Mouse (Mus musculus): Measurements from ENCODE around the gene Ets1. TPM values are rescaled to one million over a fixed set of nuclear protein-coding genes. Genes with fewer than 3 reads are reported as not detected.
A peak's percentile ranks its signal among the peaks of the same experiment; 100 is the strongest.

The Ets1 gene
- polyA plus RNA-seq, 1 experiment from 2014 or later = 21.7 TPM

- Histone ChIP-seq H3K4me3 (ENCODE audit: low read depth, low read length) (no peak overlapping the region), H3K4me1 (ENCODE audit: control insufficient read depth, insufficient read depth, low read length) (peaks cover 3% of the 10 kb centered on the region; the same call in 1 of the 2 replicates), H3K27me3 (ENCODE audit: control insufficient read depth, insufficient read depth, low read length) (peaks cover 8% of the 10 kb centered on the region), H3K9me3 (ENCODE audit: control insufficient read depth, low read length) (no peaks in the 10 kb centered on the region), H3K27ac (ENCODE audit: low read depth, low read length) (no peak overlapping the region), H3K4me2 (no peak overlapping the region), H3K9ac (ENCODE audit: low read length) (no peak overlapping the region), H3K36me3 (ENCODE audit: control insufficient read depth, insufficient read depth, low read length) (no peaks in the 10 kb centered on the region)
- DNase-seq (ENCODE audit: low spot score, missing footprints) (peak; percentile 64), ATAC-seq (ENCODE audit: low FRiP score) (no peak)
- 72% methylated on average over 6 of the region's 6 CpGs for WGBS
Measured at GRCm38 (mm10) chr9:32612861-32613421, 23.1 kb upstream of the Ets1 start.

GRCm38 (mm10) chr9:32614191-32614590, 21.8 kb upstream of the Ets1 start:
- Histone ChIP-seq H3K27ac (ENCODE audit: low read depth, low read length) (no peak overlapping the region), H3K4me2 (no peak overlapping the region), H3K9me3 (ENCODE audit: control insufficient read depth, low read length) (no peaks in the 10 kb centered on the region), H3K27me3 (ENCODE audit: control insufficient read depth, insufficient read depth, low read length) (peaks cover 8% of the 10 kb centered on the region), H3K36me3 (ENCODE audit: control insufficient read depth, insufficient read depth, low read length) (no peaks in the 10 kb centered on the region), H3K4me1 (ENCODE audit: control insufficient read depth, insufficient read depth, low read length) (peaks cover 3% of the 10 kb centered on the region; the same call in 1 of the 2 replicates), H3K4me3 (ENCODE audit: low read depth, low read length) (no peak overlapping the region), H3K9ac (ENCODE audit: low read length) (no peak overlapping the region)
- DNase-seq (ENCODE audit: low spot score, missing footprints) (peak; percentile 62), ATAC-seq (ENCODE audit: low FRiP score) (no peak)
- 93% methylated on average over 9 of the region's 9 CpGs for WGBS

GRCm38 (mm10) chr9:32615461-32615860, 20.6 kb upstream of the Ets1 start:
- ATAC-seq (ENCODE audit: low FRiP score) (no peak), DNase-seq (ENCODE audit: low spot score, missing footprints) (no peak)
- H3K4me2 ChIP-seq = no peak overlapping the region
- H3K27ac ChIP-seq (ENCODE audit: low read depth, low read length) = no peak overlapping the region
- WGBS = 92% methylated on average over 6 of the region's 6 CpGs
- no peak overlapping the region for H3K9ac ChIP-seq (ENCODE audit: low read length)
- H3K27me3 ChIP-seq (ENCODE audit: control insufficient read depth, insufficient read depth, low read length) = peaks cover 8% of the 10 kb centered on the region
- H3K9me3 ChIP-seq (ENCODE audit: control insufficient read depth, low read length) = no peaks in the 10 kb centered on the region
- no peak overlapping the region for H3K4me3 ChIP-seq (ENCODE audit: low read depth, low read length)
- H3K4me1 ChIP-seq (ENCODE audit: control insufficient read depth, insufficient read depth, low read length) = peaks cover 3% of the 10 kb centered on the region; the same call in 1 of the 2 replicates
- H3K36me3 ChIP-seq (ENCODE audit: control insufficient read depth, insufficient read depth, low read length) = no peaks in the 10 kb centered on the region

GRCm38 (mm10) chr9:32615986-32616385, 20.0 kb upstream of the Ets1 start:
- DNase-seq (ENCODE audit: low spot score, missing footprints) (peak; percentile 87), ATAC-seq (ENCODE audit: low FRiP score) (peak; percentile 83; the same call in 1 of the 2 replicates)
- Histone ChIP-seq H3K36me3 (ENCODE audit: control insufficient read depth, insufficient read depth, low read length) (no peaks in the 10 kb centered on the region), H3K9ac (ENCODE audit: low read length) (no peak overlapping the region), H3K27ac (ENCODE audit: low read depth, low read length) (no peak overlapping the region), H3K4me1 (ENCODE audit: control insufficient read depth, insufficient read depth, low read length) (peaks cover 3% of the 10 kb centered on the region; the same call in 1 of the 2 replicates), H3K27me3 (ENCODE audit: control insufficient read depth, insufficient read depth, low read length) (peaks cover 8% of the 10 kb centered on the region), H3K4me2 (no peak overlapping the region), H3K9me3 (ENCODE audit: control insufficient read depth, low read length) (no peaks in the 10 kb centered on the region), H3K4me3 (ENCODE audit: low read depth, low read length) (no peak overlapping the region)
- 19% methylated on average over 7 of the region's 7 CpGs for WGBS

GRCm38 (mm10) chr9:32616516-32617429, 19.2 kb upstream of the Ets1 start:
- no peaks in the 10 kb centered on the region for H3K36me3 ChIP-seq (ENCODE audit: control insufficient read depth, insufficient read depth, low read length)
- no peak overlapping the region for H3K27ac ChIP-seq (ENCODE audit: low read depth, low read length)
- H3K4me1 ChIP-seq (ENCODE audit: control insufficient read depth, insufficient read depth, low read length) = peaks cover 3% of the 10 kb centered on the region; the same call in 1 of the 2 replicates
- H3K27me3 ChIP-seq (ENCODE audit: control insufficient read depth, insufficient read depth, low read length) = peaks cover 8% of the 10 kb centered on the region
- DNase-seq (ENCODE audit: low spot score, missing footprints) = peak; percentile 79
- ATAC-seq (ENCODE audit: low FRiP score) = no peak
- H3K9me3 ChIP-seq (ENCODE audit: control insufficient read depth, low read length) = no peaks in the 10 kb centered on the region
- H3K9ac ChIP-seq (ENCODE audit: low read length) = no peak overlapping the region
- 92% methylated on average over 5 of the region's 5 CpGs for WGBS
- no peak overlapping the region for H3K4me2 ChIP-seq
- H3K4me3 ChIP-seq (ENCODE audit: low read depth, low read length) = no peak overlapping the region

- H3K9ac ChIP-seq (ENCODE audit: low read length) = no peak overlapping the region
- peak; percentile 56 for DNase-seq (ENCODE audit: low spot score, missing footprints)
- WGBS = 71% methylated on average over 5 of the region's 5 CpGs
- no peaks in the 10 kb centered on the region for H3K36me3 ChIP-seq (ENCODE audit: control insufficient read depth, insufficient read depth, low read length)
- no peak overlapping the region for H3K4me2 ChIP-seq
- peaks cover 8% of the 10 kb centered on the region for H3K27me3 ChIP-seq (ENCODE audit: control insufficient read depth, insufficient read depth, low read length)
- no peak overlapping the region for H3K4me3 ChIP-seq (ENCODE audit: low read depth, low read length)
- H3K9me3 ChIP-seq (ENCODE audit: control insufficient read depth, low read length) = no peaks in the 10 kb centered on the region
- peaks cover 3% of the 10 kb centered on the region; the same call in 1 of the 2 replicates for H3K4me1 ChIP-seq (ENCODE audit: control insufficient read depth, insufficient read depth, low read length)
- no peak overlapping the region for H3K27ac ChIP-seq (ENCODE audit: low read depth, low read length)
- ATAC-seq (ENCODE audit: low FRiP score) = no peak
Measured at GRCm38 (mm10) chr9:32617430-32617768, 18.6 kb upstream of the Ets1 start.

- no peak overlapping the region for H3K4me3 ChIP-seq (ENCODE audit: low read depth, low read length)
- ATAC-seq (ENCODE audit: low FRiP score) (no peak), DNase-seq (ENCODE audit: low spot score, missing footprints) (peak; percentile 77)
- H3K27me3 ChIP-seq (ENCODE audit: control insufficient read depth, insufficient read depth, low read length) = peaks cover 8% of the 10 kb centered on the region
- no peaks in the 10 kb centered on the region for H3K36me3 ChIP-seq (ENCODE audit: control insufficient read depth, insufficient read depth, low read length)
- H3K4me1 ChIP-seq (ENCODE audit: control insufficient read depth, insufficient read depth, low read length) = peaks cover 3% of the 10 kb centered on the region; the same call in 1 of the 2 replicates
- no peaks in the 10 kb centered on the region for H3K9me3 ChIP-seq (ENCODE audit: control insufficient read depth, low read length)
- H3K27ac ChIP-seq (ENCODE audit: low read depth, low read length) = no peak overlapping the region
- H3K9ac ChIP-seq (ENCODE audit: low read length) = no peak overlapping the region
- WGBS = 89% methylated on average over 9 of the region's 9 CpGs
- no peak overlapping the region for H3K4me2 ChIP-seq
Measured at GRCm38 (mm10) chr9:32618544-32619120, 17.4 kb upstream of the Ets1 start.

- no peak overlapping the region for H3K9ac ChIP-seq (ENCODE audit: low read length)
- peaks cover 3% of the 10 kb centered on the region; the same call in 1 of the 2 replicates for H3K4me1 ChIP-seq (ENCODE audit: control insufficient read depth, insufficient read depth, low read length)
- no peaks in the 10 kb centered on the region for H3K36me3 ChIP-seq (ENCODE audit: control insufficient read depth, insufficient read depth, low read length)
- peaks cover 2% of the 10 kb centered on the region; the same call in 1 of the 2 replicates for H3K27me3 ChIP-seq (ENCODE audit: control insufficient read depth, insufficient read depth, low read length)
- ATAC-seq (ENCODE audit: low FRiP score) (no peak), DNase-seq (ENCODE audit: low spot score, missing footprints) (no peak)
- H3K27ac ChIP-seq (ENCODE audit: low read depth, low read length) = no peak overlapping the region
- WGBS = 92% methylated on average over 6 of the region's 6 CpGs
- no peaks in the 10 kb centered on the region for H3K9me3 ChIP-seq (ENCODE audit: control insufficient read depth, low read length)
- no peak overlapping the region for H3K4me2 ChIP-seq
- H3K4me3 ChIP-seq (ENCODE audit: low read depth, low read length) = no peak overlapping the region
Measured at GRCm38 (mm10) chr9:32619661-32620060, 16.4 kb upstream of the Ets1 start.

- Histone ChIP-seq H3K36me3 (ENCODE audit: control insufficient read depth, insufficient read depth, low read length) (no peaks in the 10 kb centered on the region), H3K9ac (ENCODE audit: low read length) (no peak overlapping the region), H3K9me3 (ENCODE audit: control insufficient read depth, low read length) (no peaks in the 10 kb centered on the region), H3K4me3 (ENCODE audit: low read depth, low read length) (no peak overlapping the region), H3K4me1 (ENCODE audit: control insufficient read depth, insufficient read depth, low read length) (peaks cover 3% of the 10 kb centered on the region; the same call in 1 of the 2 replicates), H3K27me3 (ENCODE audit: control insufficient read depth, insufficient read depth, low read length) (peaks cover 2% of the 10 kb centered on the region; the same call in 1 of the 2 replicates), H3K27ac (ENCODE audit: low read depth, low read length) (no peak overlapping the region), H3K4me2 (no peak overlapping the region)
- DNase-seq (ENCODE audit: low spot score, missing footprints) (no peak), ATAC-seq (ENCODE audit: low FRiP score) (no peak)
- WGBS = 97% methylated on average over 3 of the region's 3 CpGs
Measured at GRCm38 (mm10) chr9:32620446-32620845, 15.6 kb upstream of the Ets1 start.

Measured in midbrain, embryonic 11.5 days (tissue).